Mouse (Mus musculus): Measurements from ENCODE around the gene Gins2.

GRCm38 (mm10) chr8:120630031-120630430, 40.9 kb upstream of the Gins2 start:
- TF ChIP-seq POLR2A (IDR thresholded peaks at IDR 0.05; ENCODE audit: insufficient read length, low read depth) (no peak), MAX (IDR thresholded peaks at IDR 0.05; ENCODE audit: low read depth) (no peak), REST (IDR thresholded peaks at IDR 0.05; ENCODE audit: insufficient read depth, insufficient read length) (no peak), USF1 (IDR thresholded peaks at IDR 0.05; ENCODE audit: low read depth) (no peak), POLR2AphosphoS2 (IDR thresholded peaks at IDR 0.05; ENCODE audit: insufficient read length, low read depth) (no peak), E2F4 (IDR thresholded peaks at IDR 0.05; ENCODE audit: insufficient read depth) (no peak), MYOG (IDR thresholded peaks at IDR 0.05; ENCODE audit: control insufficient read depth in 1 of 3, insufficient read depth in 1 of 3, insufficient read length in 2 of 3, low read depth in 2 of 3) (no peak), TCF12 (IDR thresholded peaks at IDR 0.05; ENCODE audit: insufficient read depth, poor library complexity, severe bottlenecking) (no peak), MYOD1 (IDR thresholded peaks at IDR 0.05; ENCODE audit: control insufficient read depth in 1 of 3, insufficient read length in 2 of 3, low read depth in 2 of 3) (no peak), CEBPB (IDR thresholded peaks at IDR 0.05; ENCODE audit: insufficient read depth, poor library complexity, severe bottlenecking) (no peak), TCF3 (IDR thresholded peaks at IDR 0.05; ENCODE audit: insufficient read length, low read depth) (no peak)
